Mouse (Mus musculus): Measurements from ENCODE around the gene 2010111I01Rik.
A peak's percentile ranks its signal among the peaks of the same experiment; 100 is the strongest.
"Not testable (repeated sequence)": the region's sequence is repeated elsewhere in the genome, so short reads cannot be mapped to it uniquely, and the experiment has no call there.

The 2010111I01Rik gene

DNA sequence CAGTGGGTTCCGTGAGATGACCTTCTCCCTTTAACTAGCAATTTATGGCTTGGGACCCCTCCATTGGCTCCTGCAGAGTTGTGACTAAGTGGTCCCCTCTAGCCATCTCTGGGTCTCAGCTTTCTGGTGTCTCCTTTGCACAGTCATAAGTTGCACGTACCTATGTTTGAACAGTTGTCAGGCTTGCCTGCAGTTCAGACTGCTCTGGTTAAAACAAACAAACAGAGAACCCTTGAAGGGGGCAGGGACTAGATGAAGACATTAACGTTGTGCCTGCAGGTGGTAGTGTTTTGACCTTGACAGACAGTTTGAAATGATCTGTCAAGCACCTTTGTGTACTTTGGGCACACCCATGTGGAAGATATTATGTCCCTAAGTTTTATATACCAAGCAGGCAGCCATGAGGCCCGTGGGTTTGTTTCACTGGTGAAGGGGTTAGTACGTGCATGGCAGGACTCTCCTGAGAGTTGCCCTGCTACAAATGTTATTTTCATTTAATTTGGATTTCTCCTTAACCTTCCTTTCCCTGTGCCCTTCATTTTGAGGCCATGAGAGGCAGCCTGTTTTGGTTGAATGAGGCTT, 118.0 kb downstream of the 2010111I01Rik start:
- no peak for DNase-seq

DNA sequence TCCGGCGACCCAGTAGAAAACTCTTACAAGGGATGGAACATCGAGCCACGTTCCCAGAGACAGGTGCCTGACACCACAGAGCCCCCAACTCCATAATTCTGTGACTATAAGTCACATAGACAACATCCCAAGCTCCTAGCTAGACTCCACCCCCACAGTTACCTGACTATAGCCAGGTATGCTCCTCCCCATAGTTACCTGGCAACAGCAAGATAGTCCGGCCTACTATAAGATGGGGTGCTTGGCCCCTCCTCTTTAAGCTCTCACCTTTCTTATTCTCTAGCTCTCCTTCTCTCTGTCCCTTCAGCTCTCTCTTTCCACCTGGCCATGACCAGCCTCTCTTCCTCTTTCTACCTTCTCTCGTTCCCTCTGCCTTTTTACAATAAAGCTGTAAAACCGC, 118.4 kb downstream of the 2010111I01Rik start:
- not testable (repeated sequence) for DNase-seq

DNA sequence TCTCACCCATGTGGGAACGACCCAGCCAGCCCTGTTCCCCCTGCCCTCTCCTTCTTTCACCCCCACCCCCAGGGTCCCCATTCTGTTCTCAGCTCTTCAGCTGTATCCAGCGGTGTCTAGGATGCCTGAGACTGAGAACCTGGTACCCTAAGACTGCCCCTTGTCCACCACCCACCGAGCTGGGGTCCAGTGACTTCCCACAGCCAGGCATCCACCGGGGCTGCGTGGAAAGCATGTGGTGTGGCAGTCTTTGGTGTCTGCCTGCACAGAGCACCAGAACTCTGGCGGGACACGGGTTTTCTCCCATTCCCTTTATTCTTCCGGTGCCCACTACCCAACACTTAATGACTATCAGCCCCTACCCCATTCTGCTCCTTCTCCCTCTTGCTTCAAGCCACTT, 119.0 kb downstream of the 2010111I01Rik start:
- no peak for DNase-seq

DNA sequence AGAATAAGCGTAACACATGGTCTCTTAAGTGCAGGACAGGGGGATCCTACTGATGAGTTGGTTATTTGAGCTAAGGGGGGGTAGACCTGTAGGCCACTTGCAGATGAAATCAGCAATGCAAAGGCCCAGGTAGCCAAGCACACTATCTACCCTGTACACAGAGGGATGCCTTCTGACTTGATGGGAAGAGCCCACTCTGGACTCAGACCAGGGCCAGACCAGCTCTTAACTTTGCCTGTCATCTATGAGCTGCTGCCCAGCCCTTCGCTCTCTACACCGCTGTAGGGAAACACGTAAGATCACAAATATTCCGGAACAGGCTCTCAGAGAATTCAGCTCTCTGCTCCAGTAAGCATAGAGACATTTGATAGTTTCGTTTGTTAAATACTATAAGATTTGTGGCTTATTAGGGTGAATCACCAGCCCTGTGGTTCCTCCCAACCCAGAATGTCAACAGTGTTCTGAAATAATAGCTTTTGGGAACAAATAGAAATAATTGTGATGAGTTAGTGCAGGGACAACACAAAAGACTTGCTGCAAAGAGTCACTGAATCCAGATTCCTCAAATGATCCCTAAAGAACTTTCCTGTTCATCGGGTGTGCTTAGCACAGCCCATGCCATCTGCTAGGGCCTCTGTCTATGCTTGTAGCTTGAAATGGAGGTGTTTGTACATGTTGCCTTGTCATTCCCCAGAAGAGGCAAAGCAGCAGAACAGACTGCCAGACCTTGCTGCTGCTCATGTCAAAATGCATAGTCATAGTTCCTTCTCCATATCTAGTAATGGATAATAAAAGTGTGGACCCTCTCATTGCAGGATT, 123.4 kb downstream of the 2010111I01Rik start:
- DNase-seq, result no peak

DNA sequence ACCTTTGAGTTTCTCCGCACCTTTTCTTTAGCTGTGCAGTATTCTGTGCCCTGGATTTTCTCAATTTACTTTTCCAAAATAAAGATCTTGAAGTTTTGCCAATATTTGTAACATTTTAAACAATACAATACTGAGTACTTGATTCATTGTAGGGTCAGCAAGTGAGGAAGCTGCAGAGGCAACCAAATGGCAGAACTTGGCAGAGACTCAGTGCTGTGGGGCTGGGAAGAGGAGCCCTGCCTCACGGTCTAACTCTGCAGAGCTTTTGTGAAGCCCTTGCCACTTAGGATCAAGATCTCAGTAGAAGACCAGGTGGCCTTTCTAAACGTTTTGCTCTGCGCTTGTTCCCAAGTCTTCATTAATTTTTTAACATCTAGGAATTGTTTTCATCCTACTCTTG, 124.8 kb downstream of the 2010111I01Rik start:
- DNase-seq, result peak in 1 of 2 experiments; percentile 24

- no peak for DNase-seq
Observed at GRCm38 (mm10) chr13:63091246-63091645, 126.6 kb downstream of the 2010111I01Rik start.

DNA sequence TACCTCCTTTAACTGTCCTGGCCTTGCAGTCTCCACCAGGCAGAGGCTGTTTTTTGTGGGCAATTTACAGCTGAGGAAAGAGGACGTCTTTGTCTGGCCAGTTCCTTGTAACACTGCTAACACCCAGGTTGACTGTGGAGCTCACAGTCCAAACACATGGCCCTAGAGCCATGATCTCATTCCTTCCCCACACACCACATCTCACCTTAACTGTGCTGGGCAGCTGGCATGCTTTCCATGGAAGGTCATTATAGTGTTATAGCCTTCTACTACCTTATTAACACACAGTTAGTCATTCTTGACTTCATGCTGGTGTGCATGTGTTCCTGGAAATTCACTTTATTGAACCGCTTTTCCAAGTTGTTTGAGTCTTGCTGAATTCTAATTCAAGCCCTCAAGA, 127.6 kb downstream of the 2010111I01Rik start:
- no peak for DNase-seq

DNA sequence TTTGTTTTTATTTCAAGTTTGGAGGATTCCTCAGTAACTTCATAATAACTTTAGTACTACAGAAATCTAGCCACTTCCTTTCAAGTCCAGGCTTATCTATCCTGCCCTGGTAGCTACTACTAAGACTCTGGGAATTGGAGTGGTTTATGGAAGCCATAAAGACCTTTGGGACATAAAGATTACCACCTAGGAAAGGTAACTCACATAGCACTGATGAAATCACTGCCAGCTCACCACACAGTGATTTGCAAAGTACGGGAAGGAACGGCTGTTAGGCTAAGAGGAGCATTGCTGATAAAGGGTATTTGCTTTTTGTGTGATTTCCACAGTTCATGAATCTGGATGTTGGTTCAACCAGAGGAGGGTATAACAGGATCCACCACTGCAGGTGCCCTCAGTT, 128.2 kb downstream of the 2010111I01Rik start:
- DNase-seq, result no peak

DNA sequence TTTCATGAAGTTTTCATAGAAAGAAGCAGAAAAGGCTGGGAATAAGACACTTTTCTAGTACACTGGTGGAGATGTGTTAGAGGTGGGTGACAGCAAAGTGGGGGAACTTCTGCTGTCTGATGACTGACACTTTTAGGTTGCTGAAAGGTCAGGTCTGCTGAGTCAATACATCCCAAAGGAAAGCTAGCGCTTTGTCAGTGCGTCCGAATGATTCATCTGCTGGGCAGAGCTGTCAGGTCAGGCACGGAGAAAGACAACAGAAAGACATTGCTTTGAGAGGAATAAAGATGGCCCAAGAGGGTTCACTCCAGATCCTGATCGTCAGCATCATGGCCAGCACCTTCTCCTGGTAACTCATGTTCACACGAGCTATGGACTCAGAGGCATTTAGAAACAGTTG, 128.9 kb downstream of the 2010111I01Rik start:
- no peak for DNase-seq

GRCm38 (mm10) chr13:63094317-63095131, 129.8 kb downstream of the 2010111I01Rik start:
- peak in 1 of 2 experiments; percentile 28 for DNase-seq

GRCm38 (mm10) chr13:63096764-63097163, 132.1 kb downstream of the 2010111I01Rik start:
- peak; percentile 49 to 65 for DNase-seq

DNA sequence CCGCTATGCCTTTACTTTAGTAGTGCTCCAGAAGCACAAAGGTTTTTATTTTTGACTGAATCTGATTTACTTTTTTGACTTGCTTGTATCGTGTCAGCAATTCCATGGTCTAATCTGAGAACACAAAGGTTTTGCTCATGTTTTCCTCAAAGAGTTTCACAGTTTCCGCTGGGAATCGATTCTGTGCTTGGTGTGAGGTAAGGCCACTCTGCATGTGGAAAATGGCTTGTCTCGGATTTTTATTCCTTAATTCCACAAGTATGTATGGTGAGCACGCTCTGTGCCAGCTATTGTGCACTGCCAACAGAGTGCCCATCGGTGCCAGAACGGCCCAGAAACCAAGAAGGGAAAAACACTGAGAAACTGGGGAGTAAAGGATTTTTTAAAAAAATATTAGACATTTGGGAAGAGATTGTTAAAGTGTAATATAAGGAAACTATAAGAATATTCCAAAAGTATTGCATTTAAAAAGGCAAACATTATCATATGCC, 132.8 kb downstream of the 2010111I01Rik start:
- no peak for DNase-seq

DNA sequence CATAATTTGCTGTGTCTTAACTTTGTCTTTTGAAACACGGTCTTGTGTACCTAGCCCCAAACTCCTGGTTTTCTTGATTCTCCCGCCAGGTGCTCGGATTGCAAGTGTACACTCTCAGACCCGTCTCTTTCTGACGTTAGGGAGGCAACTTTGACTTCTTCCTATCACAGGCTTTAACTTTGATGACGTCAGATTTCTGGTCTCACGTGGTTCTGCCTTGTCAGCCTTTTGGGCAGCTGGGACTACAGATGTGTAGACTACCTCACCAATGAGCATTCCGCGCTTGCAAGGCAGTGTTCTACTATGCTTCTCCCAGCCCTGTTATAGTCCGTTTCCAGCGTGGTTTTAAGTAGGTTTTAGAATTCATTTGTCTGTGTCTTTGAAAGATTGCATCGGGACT, 137.1 kb downstream of the 2010111I01Rik start:
- no peak for DNase-seq

GRCm38 (mm10) chr13:63102848-63103585, 138.3 kb downstream of the 2010111I01Rik start:
- no peak for DNase-seq

GRCm38 (mm10) chr13:63106574-63106973, 141.9 kb downstream of the 2010111I01Rik start:
- DNase-seq, result no peak

GRCm38 (mm10) chr13:63108601-63109000, 143.9 kb downstream of the 2010111I01Rik start:
- DNase-seq, result peak in 1 of 2 experiments; percentile 38

GRCm38 (mm10) chr13:63111297-63112042, 146.8 kb downstream of the 2010111I01Rik start:
- DNase-seq, result no peak

GRCm38 (mm10) chr13:63112043-63112597, 147.4 kb downstream of the 2010111I01Rik start:
- DNase-seq, result no peak

- peak in 1 of 2 experiments; percentile 59 for DNase-seq
Observed at GRCm38 (mm10) chr13:63112598-63113372, 148.1 kb downstream of the 2010111I01Rik start.

DNA sequence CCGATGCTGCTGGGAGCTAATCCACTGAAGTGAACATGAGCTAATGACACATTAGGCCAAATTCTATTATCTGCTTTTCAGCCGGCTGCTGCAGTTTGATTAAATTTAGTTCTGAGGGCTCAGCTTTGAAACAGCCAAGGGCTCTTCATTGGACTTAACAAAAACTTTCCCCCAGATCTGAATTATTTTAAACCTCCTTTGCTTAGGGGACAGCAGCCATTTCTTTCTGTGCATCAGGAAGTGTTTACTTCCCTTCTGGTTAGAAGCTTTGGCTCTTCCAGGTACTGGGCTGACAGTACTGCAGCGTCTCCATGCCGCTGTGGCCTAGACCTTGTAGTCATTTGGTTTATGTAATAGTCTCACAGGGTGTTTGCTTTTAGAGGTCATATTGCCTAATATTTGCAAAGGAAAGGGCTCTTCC, 149.2 kb downstream of the 2010111I01Rik start:
- no peak for DNase-seq
